Mouse (Mus musculus) forebrain, embryonic 12.5 days (tissue): ENCODE measurements around the gene Cemip2. TPM values are rescaled to one million over a fixed set of nuclear protein-coding genes. Genes with fewer than 3 reads are reported as not detected.

Experiments used
- ATAC-seq: fragments of 200-750 bp; cut with Nextera tagmentation; 2 replicates; pipeline ENCODE4 v1.8.0; 2017; ENCODE audit warnings: moderate TSS enrichment; ENCODE audit not compliant: low FRiP score
- H3K27ac ChIP-seq: fragments of 300-500 bp; sonication (generic); 2 replicates; pipeline ENCODE4 v1.5.1; 2016; ENCODE audit warnings: mild to moderate bottlenecking
- H3K27me3 ChIP-seq: fragments of 300-500 bp; sonication (generic); 2 replicates; pipeline ENCODE4 v1.6.1; 2016; ENCODE audit warnings: mild to moderate bottlenecking
- H3K36me3 ChIP-seq: fragments of 300-500 bp; sonication (generic); replicated peaks from 2 replicates; pipeline ENCODE4 v1.6.1; 2016; ENCODE audit warnings: mild to moderate bottlenecking
- H3K4me1 ChIP-seq: fragments of 300-500 bp; sonication (generic); 2 replicates; pipeline ENCODE4 v1.6.1; 2016
- H3K4me2 ChIP-seq: fragments of 300-500 bp; sonication (generic); 2 replicates; pipeline ENCODE4 v1.6.1; 2016; ENCODE audit warnings: mild to moderate bottlenecking, moderate library complexity
- H3K4me3 ChIP-seq: fragments of 300-500 bp; sonication (generic); replicated peaks from 2 replicates; pipeline ENCODE4 v1.5.1; 2016; ENCODE audit warnings: mild to moderate bottlenecking
- H3K9ac ChIP-seq: fragments of 300-500 bp; sonication (generic); 2 replicates; pipeline ENCODE4 v1.6.1; 2016; ENCODE audit warnings: mild to moderate bottlenecking
- H3K9me3 ChIP-seq: fragments of 300-500 bp; sonication (generic); 2 replicates; pipeline ENCODE4 v1.6.1; 2016
- WGBS: fragments of 180-500 bp; shearing (Covaris S2); methylation state at CpG from one replicate; pipeline ENCODE4 v1.1.7; 2016; 5-methylcytosine and 5-hydroxymethylcytosine counted together
- polyA plus RNA-seq: library from polyadenylated mRNA; unstranded; fragments of >200 nt; fragmentation: Nextera tagmentation; extraction: Ambion mirVana; gene quantifications from 2 replicates; pipeline ENCODE4 v1.2.1, GENCODE M21; 2016

Cemip2 gene
- polyA plus RNA-seq, 1 experiment from 2014 or later = 88.7 TPM

GRCm38 (mm10) chr19:21890699-21891098 is 112.6 kb downstream of the Cemip2 start:
- Histone ChIP-seq H3K9me3 (no peaks in the 10 kb centered on the region), H3K9ac (no peak overlapping the region), H3K4me2 (no peak overlapping the region), H3K4me1 (no peaks in the 10 kb centered on the region), H3K4me3 (no peak overlapping the region), H3K36me3 (no peaks in the 10 kb centered on the region), H3K27ac (no peak overlapping the region), H3K27me3 (no peaks in the 10 kb centered on the region)
- 80% methylated on average over 2 of the region's 2 CpGs for WGBS
- ATAC-seq = no peak

GRCm38 (mm10) chr19:21894792-21895191 is 116.7 kb downstream of the Cemip2 start:
- no peak for ATAC-seq
- Histone ChIP-seq H3K4me3 (no peak overlapping the region), H3K36me3 (no peaks in the 10 kb centered on the region), H3K9ac (no peak overlapping the region), H3K27me3 (no peaks in the 10 kb centered on the region), H3K27ac (no peak overlapping the region), H3K4me2 (no peak overlapping the region), H3K4me1 (no peaks in the 10 kb centered on the region), H3K9me3 (no peaks in the 10 kb centered on the region)
- WGBS = 90% methylated on average over 3 of the region's 3 CpGs

GRCm38 (mm10) chr19:21895540-21895939 is 117.4 kb downstream of the Cemip2 start:
- Histone ChIP-seq H3K36me3 (no peaks in the 10 kb centered on the region), H3K4me2 (no peak overlapping the region), H3K27me3 (no peaks in the 10 kb centered on the region), H3K27ac (no peak overlapping the region), H3K4me1 (no peaks in the 10 kb centered on the region), H3K9ac (no peak overlapping the region), H3K9me3 (no peaks in the 10 kb centered on the region), H3K4me3 (no peak overlapping the region)
- ATAC-seq = no peak
- WGBS = 87% methylated on average over 5 of the region's 5 CpGs

GRCm38 (mm10) chr19:21897122-21897827 is 119.1 kb downstream of the Cemip2 start:
- Histone ChIP-seq H3K27ac (no peak overlapping the region), H3K9me3 (no peaks in the 10 kb centered on the region), H3K9ac (no peak overlapping the region), H3K4me3 (no peak overlapping the region), H3K4me1 (no peaks in the 10 kb centered on the region), H3K36me3 (no peaks in the 10 kb centered on the region), H3K27me3 (no peaks in the 10 kb centered on the region), H3K4me2 (no peak overlapping the region)
- no peak for ATAC-seq
- WGBS = 90% methylated on average over 7 of the region's 7 CpGs

GRCm38 (mm10) chr19:21898015-21898939 is 120.1 kb downstream of the Cemip2 start:
- Histone ChIP-seq H3K9ac (no peak overlapping the region), H3K36me3 (no peaks in the 10 kb centered on the region), H3K4me3 (no peak overlapping the region), H3K4me2 (no peak overlapping the region), H3K9me3 (no peaks in the 10 kb centered on the region), H3K4me1 (no peaks in the 10 kb centered on the region), H3K27me3 (no peaks in the 10 kb centered on the region), H3K27ac (no peak overlapping the region)
- WGBS = 79% methylated on average over 12 of the region's 12 CpGs
- ATAC-seq = no peak

Other genes starting within 250 kb of the Cemip2 start
- 58.8 and 59.4 TPM in 2 replicates for gene 1110059E24Rik, start 125.4 kb upstream of the Cemip2 start, polyA plus RNA-seq
- gene Abhd17b, start 125.2 kb upstream of the Cemip2 start, polyA plus RNA-seq = 43.6 and 45.3 TPM in 2 replicates